Mouse (Mus musculus) liver, postnatal 0 days (tissue): ENCODE results near the gene Cradd.

Experiments
- CTCF ChIP-seq: sonication (generic); IDR thresholded peaks from 2 replicates; pipeline ENCODE4 v1.5.1; 2016; ENCODE audit warnings: antibody characterized with exemption, low read depth
- EP300 ChIP-seq: IDR thresholded peaks from 2 replicates; pipeline ENCODE4 v1.6.1; 2016; ENCODE audit warnings: antibody characterized with exemption, low read depth, mild to moderate bottlenecking

- TF ChIP-seq CTCF = no peak
- TF ChIP-seq EP300 = no peak
Measured at GRCm38 (mm10) chr10:95200323-95200722, 123.6 kb downstream of the Cradd start.
